Mouse (Mus musculus): ENCODE results near the gene Lhfp.

GRCm38 (mm10) chr3:53068399-53068798 is 27.1 kb downstream of the Lhfp start:
- no peak for TF ChIP-seq CTCF (IDR thresholded peaks at IDR 0.05; ENCODE audit: control insufficient read depth, insufficient read depth, insufficient replicate concordance, low read depth, low read length)
- TF ChIP-seq POLR2A (IDR thresholded peaks at IDR 0.05; ENCODE audit: control insufficient read depth, low read depth, low read length) = no peak

All from testis, adult 2 months (tissue).